Mouse (Mus musculus) testis, postnatal 14 days (tissue): ENCODE measurements around the gene Ptcd1.
"Not testable (repeated sequence)": the region's sequence is repeated elsewhere in the genome, so short reads cannot be mapped to it uniquely, and the experiment has no call there.

Experiments used
- DNase-seq: peaks from one replicate; pipeline ENCODE4 v3.0.0; 2021; ENCODE audit warnings: low spot score

Gene Ptcd1

GRCm38 (mm10) chr5:145164710-145165109 is 2.2 kb downstream of the Ptcd1 start:
- DNase-seq = no peak

DNA sequence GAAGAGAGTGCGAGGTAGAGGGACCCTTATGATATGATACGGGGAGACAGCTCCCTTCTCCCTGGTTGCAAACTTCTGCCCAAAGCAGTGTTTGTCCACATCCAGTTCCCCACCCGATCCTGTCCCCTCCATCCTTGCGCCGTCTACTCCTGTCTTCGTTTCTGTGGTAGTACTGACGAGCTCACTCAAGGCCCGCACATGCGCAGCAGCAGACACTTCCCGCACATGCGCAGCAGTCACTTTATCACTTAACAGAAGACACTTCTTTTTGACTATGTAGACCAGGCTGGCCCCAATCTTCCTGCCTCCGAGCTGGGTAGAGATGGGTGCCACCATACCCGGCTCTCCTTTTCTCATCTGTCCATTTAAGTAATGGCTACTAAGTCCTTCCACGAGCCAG is 5.5 kb downstream of the Ptcd1 start:
- DNase-seq = no peak

GRCm38 (mm10) chr5:145152690-145153089 is 14.2 kb downstream of the Ptcd1 start:
- DNase-seq = no peak

- DNase-seq = no peak
These were observed 17.6 kb downstream of the Ptcd1 start for GRCm38 (mm10) chr5:145149294-145149693.

DNA sequence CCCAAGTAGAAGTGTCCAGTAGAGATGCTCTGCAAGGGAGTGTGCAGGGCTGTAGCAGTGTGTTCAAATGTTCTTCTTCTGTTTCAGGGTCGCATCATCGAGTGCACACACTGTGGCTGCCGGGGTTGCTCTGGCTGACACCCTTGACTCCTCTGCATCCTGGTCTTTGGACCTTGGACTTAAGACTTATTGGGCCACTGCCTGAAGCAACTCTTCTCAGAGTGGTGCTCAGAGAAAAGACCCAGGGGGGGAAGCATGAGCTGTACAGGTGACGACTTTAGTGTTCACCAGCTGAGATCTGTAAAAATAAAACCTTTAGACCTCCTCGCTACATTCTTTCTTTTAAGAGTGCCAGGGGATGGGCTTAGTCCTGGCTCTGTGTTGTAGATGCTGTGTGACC is 19.2 kb downstream of the Ptcd1 start:
- DNase-seq = no peak

DNA sequence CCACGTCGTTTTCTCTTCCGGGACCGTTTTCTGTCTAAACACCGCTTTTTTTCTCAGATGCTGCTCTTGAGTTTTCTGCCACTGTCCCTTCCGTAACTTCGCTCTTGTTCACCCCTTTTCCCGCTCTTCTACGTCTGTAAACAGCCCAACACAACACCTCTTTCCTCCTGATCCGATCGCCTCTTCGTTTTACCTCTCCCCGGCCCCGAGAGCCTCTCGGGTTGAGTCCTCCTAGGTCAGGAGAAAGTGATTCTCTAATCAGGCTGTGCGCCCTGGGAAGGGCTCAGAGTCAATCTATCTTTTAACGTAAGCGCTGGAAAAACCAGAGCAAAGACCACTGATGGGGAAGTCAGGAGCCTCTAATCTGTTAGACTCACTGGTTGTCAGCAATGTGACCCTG is 26.3 kb downstream of the Ptcd1 start:
- DNase-seq = no peak

- peak; percentile 95 for DNase-seq
These were observed 27.1 kb downstream of the Ptcd1 start, which contains the start of the genes Pdap1 and Bud31 for GRCm38 (mm10) chr5:145139571-145140519. Gene Pdap1, minus strand, starts transcription at chr5:145140238. Gene Bud31, plus strand, starts transcription at chr5:145140362.

DNA sequence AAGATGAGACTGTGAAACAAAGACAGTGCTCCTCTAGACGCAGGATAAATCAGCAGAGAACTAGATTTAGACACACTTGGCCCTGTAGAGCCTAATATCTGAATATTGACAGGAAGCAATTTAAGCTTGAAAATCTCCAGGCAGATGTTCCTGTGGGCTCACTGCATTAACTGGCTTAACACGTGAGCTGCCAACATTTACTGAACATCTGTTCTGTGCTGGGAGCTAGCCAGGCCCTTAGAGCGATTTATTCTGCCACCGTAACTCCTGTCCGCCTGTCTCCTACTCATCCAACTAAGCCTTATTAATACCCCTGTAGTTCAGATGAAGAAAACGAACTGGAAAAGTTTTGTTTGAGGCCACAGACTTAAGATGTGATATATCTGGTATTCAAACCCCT is 28.1 kb downstream of the Ptcd1 start:
- no peak for DNase-seq

- DNase-seq = not testable (repeated sequence)
These were observed 33.6 kb downstream of the Ptcd1 start for GRCm38 (mm10) chr5:145133275-145133674.

DNA sequence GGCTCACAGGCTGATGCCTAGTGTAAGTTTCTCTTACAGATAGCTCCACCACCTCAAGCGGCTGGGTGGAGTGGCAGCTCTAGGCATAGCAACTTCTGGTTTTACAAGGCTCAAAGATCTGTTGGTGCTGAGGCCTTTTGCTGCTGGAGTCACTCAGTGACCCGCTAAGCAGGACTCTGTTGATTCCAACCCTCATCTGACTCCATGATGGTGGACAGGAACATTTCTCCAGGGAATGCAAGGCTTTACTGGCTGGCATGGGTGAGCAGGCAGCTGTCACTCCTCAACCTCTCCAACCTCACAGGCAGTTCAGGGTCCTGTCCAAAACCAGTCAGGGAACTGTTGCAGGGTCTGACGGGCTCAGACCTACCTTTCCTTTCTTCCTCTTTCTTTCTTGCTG is 35.9 kb downstream of the Ptcd1 start:
- no peak for DNase-seq

DNA sequence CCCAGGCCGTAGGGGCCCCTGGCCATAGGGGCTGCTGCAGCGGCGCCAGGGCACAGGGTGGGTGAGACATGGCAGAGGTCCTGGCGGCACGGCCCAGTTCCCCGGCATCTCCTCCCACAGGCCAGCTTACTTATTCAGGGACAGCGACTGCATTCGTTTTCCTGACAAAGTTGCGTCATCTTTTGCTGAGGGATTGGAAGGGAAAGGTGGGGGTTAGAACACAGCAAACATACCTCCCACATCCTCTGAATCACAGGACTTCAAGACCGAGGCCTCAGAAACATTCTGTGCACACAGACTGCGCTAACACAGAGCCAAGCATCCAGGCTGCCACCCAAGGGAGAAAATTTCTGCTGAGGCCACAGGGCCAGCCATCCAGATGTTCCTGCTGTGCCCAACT is 36.7 kb downstream of the Ptcd1 start:
- DNase-seq = peak; percentile 39

GRCm38 (mm10) chr5:145129773-145130172 is 37.1 kb downstream of the Ptcd1 start:
- not testable (repeated sequence) for DNase-seq

DNA sequence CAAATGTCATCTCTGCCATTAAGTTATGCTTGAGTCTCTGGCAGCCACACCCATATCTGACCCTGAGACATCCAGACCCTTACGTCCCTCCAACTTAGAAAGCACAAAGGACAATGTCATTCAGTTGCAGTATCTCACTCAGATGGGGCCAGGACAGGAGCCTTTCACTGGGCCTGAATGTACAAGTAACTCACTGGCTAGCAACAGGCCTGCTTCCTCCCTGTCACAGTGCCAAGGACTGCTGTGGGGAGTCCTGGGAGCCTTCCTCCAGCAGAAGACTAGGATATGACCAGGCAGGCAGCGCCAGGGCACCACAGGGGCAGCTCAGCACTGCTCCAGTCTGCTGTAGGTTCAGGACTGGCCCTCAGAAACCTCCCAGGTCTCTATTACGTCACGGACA is 37.8 kb downstream of the Ptcd1 start:
- DNase-seq = no peak

- DNase-seq = no peak
These were observed 40.3 kb downstream of the Ptcd1 start for GRCm38 (mm10) chr5:145126580-145126979.

GRCm38 (mm10) chr5:145123396-145123795 is 43.5 kb downstream of the Ptcd1 start:
- DNase-seq = no peak

DNA sequence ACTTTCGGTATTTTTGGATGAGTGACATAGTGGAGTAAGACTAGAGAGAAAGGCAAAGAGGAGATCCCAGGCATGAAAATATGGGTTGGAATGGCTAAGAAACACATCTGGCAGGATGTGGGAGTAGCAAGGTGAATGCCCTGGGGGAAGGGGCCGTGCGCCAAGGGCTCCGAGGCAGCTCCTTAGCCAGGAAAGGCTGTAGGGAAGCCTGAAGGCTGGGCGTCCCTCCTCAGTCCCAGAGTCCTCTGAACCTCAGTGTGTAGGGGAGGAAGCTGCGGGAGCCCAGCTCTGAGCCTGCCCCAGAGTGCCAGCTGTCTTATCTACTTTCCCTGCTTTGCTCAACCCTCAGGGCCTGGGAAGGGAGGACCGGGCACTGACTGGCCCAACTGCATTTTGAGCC is 46.0 kb downstream of the Ptcd1 start:
- DNase-seq = no peak

- DNase-seq = no peak
These were observed 47.5 kb downstream of the Ptcd1 start for GRCm38 (mm10) chr5:145119385-145119784.

- DNase-seq = no peak
These were observed 48.4 kb downstream of the Ptcd1 start for GRCm38 (mm10) chr5:145118461-145118860.

GRCm38 (mm10) chr5:145118005-145118404 is 48.9 kb downstream of the Ptcd1 start:
- no peak for DNase-seq

DNA sequence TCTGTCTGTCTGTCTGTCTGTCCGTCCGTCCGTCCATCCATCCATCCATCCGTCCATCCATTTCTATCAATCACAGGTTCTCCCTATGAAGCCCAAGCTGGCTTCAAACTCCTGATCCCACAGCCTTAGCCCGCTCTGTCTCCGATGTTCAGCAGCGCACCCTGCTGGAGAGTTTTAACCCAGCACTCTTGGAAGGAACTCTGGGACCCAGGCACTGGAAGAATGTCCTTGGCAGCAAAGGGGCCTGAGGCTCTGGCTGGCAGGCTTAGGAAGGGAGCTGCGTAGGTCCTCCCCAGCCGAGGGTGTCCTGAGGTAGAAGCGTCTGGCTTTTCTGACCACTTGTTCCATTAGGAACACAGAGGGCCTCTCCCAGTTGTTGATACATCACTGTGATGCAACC is 50.0 kb downstream of the Ptcd1 start:
- DNase-seq = peak; percentile 69

GRCm38 (mm10) chr5:145116316-145116715 is 50.6 kb downstream of the Ptcd1 start:
- DNase-seq = peak; percentile 64

GRCm38 (mm10) chr5:145115736-145116135 is 51.2 kb downstream of the Ptcd1 start:
- DNase-seq = no peak

DNA sequence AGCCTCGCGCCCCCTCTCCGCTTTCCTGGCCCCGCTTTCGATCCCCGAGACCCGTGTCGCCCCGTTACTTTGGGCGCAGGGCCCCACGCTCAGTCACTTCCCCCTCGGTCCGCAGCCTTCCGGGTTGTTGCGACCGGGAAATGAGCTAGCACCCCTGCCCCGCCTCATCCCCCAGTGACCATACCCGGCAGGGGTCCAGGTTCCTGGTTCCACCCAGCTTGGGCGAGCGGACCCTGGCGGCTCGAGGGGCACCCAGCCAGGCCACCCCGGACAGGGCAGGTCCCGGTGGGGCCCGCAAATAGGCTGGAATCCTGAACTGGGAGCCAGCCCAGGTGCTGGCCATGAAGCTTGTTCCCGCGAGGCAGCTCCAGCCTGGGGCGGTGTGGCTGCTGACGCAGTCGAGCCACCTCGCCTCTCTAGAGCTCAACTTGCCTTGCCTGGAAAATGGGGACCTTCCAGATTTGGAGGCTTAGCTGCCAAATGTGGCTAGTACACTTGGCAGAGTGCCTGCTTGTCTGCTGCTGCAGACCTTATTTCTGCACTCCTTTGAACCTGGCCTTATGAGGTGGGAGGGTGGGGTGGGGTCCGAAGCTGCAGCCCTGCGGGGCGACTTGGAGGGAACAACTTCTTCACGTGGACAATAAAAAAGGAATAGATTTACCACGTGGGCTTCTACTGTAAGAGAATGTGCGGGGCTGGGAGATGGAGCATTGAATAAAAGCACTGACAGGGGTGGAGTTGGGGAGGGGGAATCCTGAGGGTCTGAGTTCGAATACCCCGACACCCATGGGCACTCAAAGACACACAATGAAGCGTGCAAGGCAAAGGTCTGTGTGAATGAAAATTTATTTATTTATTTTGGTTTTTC is 52.1 kb downstream of the Ptcd1 start:
- peak; percentile 61 for DNase-seq
